Mouse (Mus musculus) left cerebral cortex, adult 9 months (tissue): ENCODE measurements at regions not wholly inside any gene's neighbourhood (a gene's known extent, or its start where the extent isn't known, plus 50 kb on each side); places are given as distances from the start of the nearest gene placed in this dataset.

ENCODE experiments used
- DNase-seq, 2 experiments: peaks; one replicate each; pipeline ENCODE4 v3.0.0; 2022; ENCODE audit warnings: low spot score in 2 of 2

- DNase-seq, result no peak
Measured at GRCm38 (mm10) chr10:91583204-91583603, 402.1 kb upstream of the Tmpo start.

GRCm38 (mm10) chr10:91580959-91581358, 399.8 kb upstream of the Tmpo start:
- no peak for DNase-seq

GRCm38 (mm10) chr10:91575323-91576064, 394.4 kb upstream of the Tmpo start:
- no peak for DNase-seq

DNA sequence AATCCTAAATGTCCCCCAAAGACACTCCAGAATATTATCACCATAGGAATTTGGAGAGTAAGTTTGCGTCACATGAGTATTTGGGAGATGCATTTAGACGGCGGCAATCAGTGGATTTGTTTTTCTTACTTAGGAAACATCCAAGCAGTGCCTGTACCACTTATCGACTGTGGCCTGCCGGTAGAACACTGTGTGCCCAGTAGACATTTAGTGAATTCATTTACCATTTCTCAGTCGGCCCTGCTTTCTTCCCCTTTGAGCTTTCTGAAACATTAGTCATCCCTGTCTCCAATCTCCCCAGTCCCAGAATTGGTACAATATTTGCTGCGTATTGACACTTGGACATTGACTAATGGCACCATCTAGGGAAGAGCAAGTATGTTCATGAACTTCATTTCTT, 391.7 kb upstream of the Tmpo start:
- no peak for DNase-seq

GRCm38 (mm10) chr10:91569046-91569445, 387.9 kb upstream of the Tmpo start:
- no peak for DNase-seq

GRCm38 (mm10) chr10:91566116-91566774, 385.1 kb upstream of the Tmpo start:
- DNase-seq, result no peak

- no peak for DNase-seq
Measured at GRCm38 (mm10) chr10:91559307-91559706, 378.2 kb upstream of the Tmpo start.

- DNase-seq, result no peak
Measured at GRCm38 (mm10) chr10:91548071-91548470, 367.0 kb upstream of the Tmpo start.

DNA sequence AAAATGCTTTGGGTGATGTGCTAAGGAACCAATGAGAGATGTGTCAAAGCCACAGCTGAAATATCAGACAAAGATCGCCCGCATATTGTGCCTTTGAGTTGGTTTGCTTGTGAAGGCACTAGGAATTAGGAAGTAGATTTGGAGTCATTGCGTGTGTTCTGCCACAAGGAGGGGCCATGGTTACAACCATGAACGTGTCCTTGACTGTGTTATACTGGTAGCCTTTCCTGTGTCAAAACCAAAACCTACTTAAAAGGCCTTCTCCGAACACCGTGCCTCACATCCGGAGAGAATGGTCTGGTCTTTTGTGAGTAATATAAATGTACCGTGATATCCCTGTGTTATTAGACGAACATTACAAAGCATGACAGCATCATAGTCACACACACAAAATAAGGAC, 365.0 kb upstream of the Tmpo start:
- peak in 1 of 2 experiments; percentile 53 for DNase-seq

GRCm38 (mm10) chr10:91545421-91545820, 364.3 kb upstream of the Tmpo start:
- DNase-seq, result no peak

GRCm38 (mm10) chr10:91543167-91543918, 362.2 kb upstream of the Tmpo start:
- no peak for DNase-seq

DNA sequence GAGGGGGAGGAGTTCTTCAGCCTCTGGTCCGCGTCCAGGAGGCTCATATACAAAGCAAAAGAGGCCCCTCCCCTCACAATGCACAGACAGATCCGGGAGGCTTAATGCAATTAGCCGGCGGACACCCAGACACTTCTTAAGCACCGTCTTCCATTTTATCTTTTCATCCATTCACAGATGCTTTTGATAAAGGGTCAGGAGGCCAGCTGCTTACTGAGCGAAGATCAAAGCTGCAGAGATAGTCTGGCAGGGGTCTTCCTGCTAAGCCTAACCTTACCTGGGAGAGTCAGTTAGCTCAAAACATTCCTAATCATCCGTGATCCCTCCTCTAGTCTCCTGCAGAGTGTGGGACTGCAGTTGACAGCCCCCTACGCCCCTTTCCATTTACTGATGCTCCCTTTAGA, 361.1 kb upstream of the Tmpo start:
- DNase-seq, result no peak

GRCm38 (mm10) chr10:91537241-91537640, 356.1 kb upstream of the Tmpo start:
- no peak for DNase-seq

- DNase-seq, result no peak
Measured at GRCm38 (mm10) chr10:91535392-91535791, 354.3 kb upstream of the Tmpo start.

DNA sequence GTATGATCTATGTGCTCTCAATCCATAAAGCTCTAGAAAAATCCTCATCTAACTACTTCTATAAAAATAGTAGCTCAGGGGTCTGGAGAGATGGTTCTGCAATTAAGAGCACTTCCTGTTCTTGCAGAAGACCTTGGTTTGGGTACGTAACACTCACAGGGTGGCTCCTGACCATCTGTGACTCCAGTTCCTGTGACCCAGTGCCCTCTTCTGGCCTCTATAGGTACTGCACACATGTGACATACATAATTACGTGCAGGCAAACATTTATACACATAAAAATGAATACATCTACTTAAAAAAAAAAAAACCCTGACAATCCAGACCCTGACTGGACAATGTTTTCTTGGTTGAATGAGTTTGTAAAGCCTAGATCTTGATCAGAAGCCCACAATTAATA, 347.2 kb upstream of the Tmpo start:
- DNase-seq, result no peak

DNA sequence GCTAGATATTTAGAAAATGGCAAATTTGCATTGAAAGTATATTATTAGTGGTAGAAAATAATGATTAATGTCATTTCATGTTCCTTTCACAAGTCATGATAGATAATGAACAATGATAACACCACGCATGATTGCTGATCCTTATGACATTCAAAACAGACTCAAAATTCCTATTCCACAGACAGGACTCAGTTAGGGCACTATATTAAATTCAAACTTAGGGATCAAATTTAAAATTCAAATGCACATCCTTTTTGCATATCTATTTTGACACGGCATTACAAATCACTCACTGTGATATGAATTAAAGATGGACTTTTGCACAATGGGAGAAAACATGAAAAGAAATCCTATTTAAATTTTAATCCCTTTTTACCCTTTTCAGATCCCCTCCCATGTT, 340.1 kb upstream of the Tmpo start:
- DNase-seq, result no peak

GRCm38 (mm10) chr10:91515021-91515371, 333.9 kb upstream of the Tmpo start:
- DNase-seq, result no peak

- DNase-seq, result peak in 1 of 2 experiments; percentile 19
Measured at GRCm38 (mm10) chr10:91514163-91515020, 333.3 kb upstream of the Tmpo start.

- no peak for DNase-seq
Measured at GRCm38 (mm10) chr10:91507038-91507437, 325.9 kb upstream of the Tmpo start.

GRCm38 (mm10) chr10:91504891-91505290, 323.8 kb upstream of the Tmpo start:
- DNase-seq, result peak in 1 of 2 experiments; percentile 8

DNA sequence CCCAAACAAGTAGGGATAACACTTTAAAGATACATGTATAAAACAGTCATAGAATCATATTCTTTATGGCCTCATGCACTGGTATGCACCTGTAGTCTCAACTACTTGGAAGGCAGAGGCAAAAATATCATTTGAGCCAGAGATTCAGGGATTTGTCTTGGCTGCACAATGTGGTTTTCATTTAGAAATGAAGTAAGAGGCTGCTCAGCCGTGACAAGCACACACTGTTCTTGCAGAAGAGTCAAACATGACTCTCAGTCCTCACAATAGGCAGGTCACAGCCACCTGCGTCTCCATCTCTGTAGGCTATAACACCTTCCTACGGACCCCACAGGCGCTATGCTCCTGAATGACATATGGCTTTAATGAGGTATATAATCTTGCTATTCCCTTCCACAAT, 317.4 kb upstream of the Tmpo start:
- DNase-seq, result no peak

GRCm38 (mm10) chr10:91464691-91465090, 283.6 kb upstream of the Tmpo start:
- no peak for DNase-seq
